Mouse (Mus musculus): ENCODE results near the gene Dlx3.

GRCm38 (mm10) chr11:95076536-95077111, 43.3 kb upstream of the Dlx3 start, which contains the start of gene Itga3:
- TF ChIP-seq CTCF (IDR thresholded peaks at IDR 0.05; ENCODE audit: extremely low read depth, insufficient read length, insufficient replicate concordance, low read depth, low read length) (peak; percentile 15; the same call in 1 of the 2 replicates), POLR2A (IDR thresholded peaks at IDR 0.05; ENCODE audit: low read depth, low read length) (peak; percentile 57)
